Mouse (Mus musculus): ENCODE data around the gene Pld3. TPM values are rescaled to one million over a fixed set of nuclear protein-coding genes. Genes with fewer than 3 reads are reported as not detected.
A peak's percentile ranks its signal among the peaks of the same experiment; 100 is the strongest.

Pld3 gene
- polyA plus RNA-seq, 1 experiment from 2014 or later = 62.5 TPM

GRCm38 (mm10) chr7:27591266-27592216 lies 38.5 kb upstream of the Pld3 start, which contains the start of gene Akt2:
Akt2 (plus strand) TSS chr7:27591552.
- H3K4me2 ChIP-seq = peak within 1 kb of the TSS; percentile 52
- ATAC-seq (ENCODE audit: low FRiP score) (peak; percentile 94), DNase-seq (ENCODE audit: low spot score, missing footprints) (peak; percentile 98)
- H3K4me3 ChIP-seq (ENCODE audit: low read depth, low read length) = peak within 1 kb of the TSS; percentile 71
- H3K4me1 ChIP-seq (ENCODE audit: control insufficient read depth, insufficient read depth, low read length) = peaks cover 14% of the 10 kb centered on the region
- H3K36me3 ChIP-seq (ENCODE audit: control insufficient read depth, insufficient read depth, low read length) = peaks cover 2% of the 10 kb centered on the region; the same call in 1 of the 2 replicates
- no peaks in the 10 kb centered on the region for H3K27me3 ChIP-seq (ENCODE audit: control insufficient read depth, insufficient read depth, low read length)
- H3K9me3 ChIP-seq (ENCODE audit: control insufficient read depth, low read length) = no peaks in the 10 kb centered on the region
- under 1% methylated on average over 56 of the region's 71 CpGs for WGBS
- peak within 1 kb of the TSS; percentile 92 for H3K9ac ChIP-seq (ENCODE audit: low read length)
- H3K27ac ChIP-seq (ENCODE audit: low read depth, low read length) = peak within 1 kb of the TSS; percentile 96

GRCm38 (mm10) chr7:27590566-27591213 lies 37.7 kb upstream of the Pld3 start:
- H3K4me3 ChIP-seq (ENCODE audit: low read depth, low read length) = peak overlapping the region; percentile 71
- DNase-seq (ENCODE audit: low spot score, missing footprints) (peak; percentile 72), ATAC-seq (ENCODE audit: low FRiP score) (0 out of 2 replicates have a peak, but pooled peaks have one; percentile 1)
- H3K4me2 ChIP-seq = peak overlapping the region; percentile 51
- H3K27me3 ChIP-seq (ENCODE audit: control insufficient read depth, insufficient read depth, low read length) = no peaks in the 10 kb centered on the region
- H3K36me3 ChIP-seq (ENCODE audit: control insufficient read depth, insufficient read depth, low read length) = peaks cover 2% of the 10 kb centered on the region; the same call in 1 of the 2 replicates
- WGBS = 68% methylated on average over 4 of the region's 4 CpGs
- H3K9me3 ChIP-seq (ENCODE audit: control insufficient read depth, low read length) = no peaks in the 10 kb centered on the region
- peak overlapping the region; percentile 61 for H3K9ac ChIP-seq (ENCODE audit: low read length)
- peaks cover 11% of the 10 kb centered on the region for H3K4me1 ChIP-seq (ENCODE audit: control insufficient read depth, insufficient read depth, low read length)
- H3K27ac ChIP-seq (ENCODE audit: low read depth, low read length) = peak overlapping the region; percentile 96

GRCm38 (mm10) chr7:27590088-27590487 lies 37.1 kb upstream of the Pld3 start:
- DNase-seq (ENCODE audit: low spot score, missing footprints) = peak; percentile 75

GRCm38 (mm10) chr7:27587741-27588140 lies 34.7 kb upstream of the Pld3 start:
- no peaks in the 10 kb centered on the region for H3K27me3 ChIP-seq (ENCODE audit: control insufficient read depth, insufficient read depth, low read length)
- no peak overlapping the region for H3K27ac ChIP-seq (ENCODE audit: low read depth, low read length)
- H3K36me3 ChIP-seq (ENCODE audit: control insufficient read depth, insufficient read depth, low read length) = no peaks in the 10 kb centered on the region
- H3K9ac ChIP-seq (ENCODE audit: low read length) = no peak overlapping the region
- DNase-seq (ENCODE audit: low spot score, missing footprints) = peak; percentile 72
- no peak overlapping the region for H3K4me3 ChIP-seq (ENCODE audit: low read depth, low read length)
- 91% methylated on average over 2 of the region's 2 CpGs for WGBS
- no peaks in the 10 kb centered on the region for H3K9me3 ChIP-seq (ENCODE audit: control insufficient read depth, low read length)
- no peak overlapping the region for H3K4me2 ChIP-seq
- H3K4me1 ChIP-seq (ENCODE audit: control insufficient read depth, insufficient read depth, low read length) = peaks cover 2% of the 10 kb centered on the region; the same call in 1 of the 2 replicates
- no peak for ATAC-seq (ENCODE audit: low FRiP score)

More at GRCm38 (mm10) chr7:27590088-27590487, 37.1 kb upstream of the Pld3 start:
- Histone ChIP-seq H3K27me3 (ENCODE audit: control insufficient read depth, insufficient read depth, low read length) (no peaks in the 10 kb centered on the region), H3K9me3 (ENCODE audit: control insufficient read depth, low read length) (no peaks in the 10 kb centered on the region), H3K27ac (ENCODE audit: low read depth, low read length) (no peak overlapping the region), H3K36me3 (ENCODE audit: control insufficient read depth, insufficient read depth, low read length) (peaks cover 2% of the 10 kb centered on the region; the same call in 1 of the 2 replicates), H3K4me3 (ENCODE audit: low read depth, low read length) (no peak overlapping the region), H3K4me2 (no peak overlapping the region), H3K9ac (ENCODE audit: low read length) (no peak overlapping the region), H3K4me1 (ENCODE audit: control insufficient read depth, insufficient read depth, low read length) (peaks cover 11% of the 10 kb centered on the region)
- no peak for ATAC-seq (ENCODE audit: low FRiP score)
- WGBS = 95% methylated on average over 4 of the region's 4 CpGs

- WGBS = 70% methylated on average over 2 of the region's 2 CpGs
- Histone ChIP-seq H3K9me3 (ENCODE audit: control insufficient read depth, low read length) (no peaks in the 10 kb centered on the region), H3K4me1 (ENCODE audit: control insufficient read depth, insufficient read depth, low read length) (no peaks in the 10 kb centered on the region), H3K9ac (ENCODE audit: low read length) (no peak overlapping the region), H3K4me3 (ENCODE audit: low read depth, low read length) (no peak overlapping the region), H3K4me2 (no peak overlapping the region), H3K27ac (ENCODE audit: low read depth, low read length) (no peak overlapping the region), H3K36me3 (ENCODE audit: control insufficient read depth, insufficient read depth, low read length) (no peaks in the 10 kb centered on the region), H3K27me3 (ENCODE audit: control insufficient read depth, insufficient read depth, low read length) (no peaks in the 10 kb centered on the region)
- DNase-seq (ENCODE audit: low spot score, missing footprints) = peak; percentile 21
- no peak for ATAC-seq (ENCODE audit: low FRiP score)
Observed at GRCm38 (mm10) chr7:27586861-27587260, 33.8 kb upstream of the Pld3 start.

- no peaks in the 10 kb centered on the region for H3K27me3 ChIP-seq (ENCODE audit: control insufficient read depth, insufficient read depth, low read length)
- peaks cover 13% of the 10 kb centered on the region for H3K36me3 ChIP-seq (ENCODE audit: control insufficient read depth, insufficient read depth, low read length)
- H3K27ac ChIP-seq (ENCODE audit: low read depth, low read length) = no peak overlapping the region
- H3K9me3 ChIP-seq (ENCODE audit: control insufficient read depth, low read length) = no peaks in the 10 kb centered on the region
- no peak for ATAC-seq (ENCODE audit: low FRiP score)
- DNase-seq (ENCODE audit: low spot score, missing footprints) = peak; percentile 68
- 90% methylated on average over 14 of the region's 14 CpGs for WGBS
- H3K4me1 ChIP-seq (ENCODE audit: control insufficient read depth, insufficient read depth, low read length) = no peaks in the 10 kb centered on the region
- H3K9ac ChIP-seq (ENCODE audit: low read length) = no peak overlapping the region
- no peak overlapping the region for H3K4me2 ChIP-seq
- no peak overlapping the region for H3K4me3 ChIP-seq (ENCODE audit: low read depth, low read length)
Observed at GRCm38 (mm10) chr7:27580380-27581174, 27.6 kb upstream of the Pld3 start.

GRCm38 (mm10) chr7:27578465-27578864 lies 25.4 kb upstream of the Pld3 start:
- no peak overlapping the region for H3K4me3 ChIP-seq (ENCODE audit: low read depth, low read length)
- H3K27ac ChIP-seq (ENCODE audit: low read depth, low read length) = no peak overlapping the region
- H3K9me3 ChIP-seq (ENCODE audit: control insufficient read depth, low read length) = no peaks in the 10 kb centered on the region
- peaks cover 15% of the 10 kb centered on the region for H3K36me3 ChIP-seq (ENCODE audit: control insufficient read depth, insufficient read depth, low read length)
- no peak overlapping the region for H3K4me2 ChIP-seq
- ATAC-seq (ENCODE audit: low FRiP score) (no peak), DNase-seq (ENCODE audit: low spot score, missing footprints) (peak; percentile 33)
- 81% methylated on average over 7 of the region's 7 CpGs for WGBS
- H3K4me1 ChIP-seq (ENCODE audit: control insufficient read depth, insufficient read depth, low read length) = no peaks in the 10 kb centered on the region
- no peaks in the 10 kb centered on the region for H3K27me3 ChIP-seq (ENCODE audit: control insufficient read depth, insufficient read depth, low read length)
- no peak overlapping the region for H3K9ac ChIP-seq (ENCODE audit: low read length)

- Histone ChIP-seq H3K27me3 (ENCODE audit: control insufficient read depth, insufficient read depth, low read length) (no peaks in the 10 kb centered on the region), H3K27ac (ENCODE audit: low read depth, low read length) (no peak overlapping the region), H3K4me1 (ENCODE audit: control insufficient read depth, insufficient read depth, low read length) (no peaks in the 10 kb centered on the region), H3K9ac (ENCODE audit: low read length) (no peak overlapping the region), H3K36me3 (ENCODE audit: control insufficient read depth, insufficient read depth, low read length) (peaks cover 15% of the 10 kb centered on the region), H3K4me2 (no peak overlapping the region), H3K9me3 (ENCODE audit: control insufficient read depth, low read length) (no peaks in the 10 kb centered on the region), H3K4me3 (ENCODE audit: low read depth, low read length) (no peak overlapping the region)
- ATAC-seq (ENCODE audit: low FRiP score) (no peak), DNase-seq (ENCODE audit: low spot score, missing footprints) (peak; percentile 69)
- 94% methylated on average over 6 of the region's 6 CpGs for WGBS
Observed at GRCm38 (mm10) chr7:27577589-27577988, 24.6 kb upstream of the Pld3 start.

All from midbrain, embryonic 11.5 days (tissue).